Comparison of ENCODE assay signal across 8 mouse cellular contexts in genomic region chr5:77309051-77309906, GRCm38 (mm10). TPM values are rescaled to one million over a fixed set of nuclear protein-coding genes. Genes with fewer than 3 reads are reported as not detected.
DNase-seq lines count a peak whose midpoint lies in the region; ATAC-seq and TF ChIP-seq lines count a peak whose summit lies in the region.

No protein-coding gene starts in this region.

- peak overlapping the region; percentile 99 for H3K4me2 ChIP-seq in heart, embryonic 13.5 days
- H3K4me2 ChIP-seq in stomach, embryonic 16.5 days (ENCODE audit: low read depth, low read length): peak overlapping the region; percentile 98

- H3K27ac ChIP-seq in heart, embryonic 13.5 days (replicated peaks): 0 out of 2 replicates have a peak overlapping the region, but pooled peaks have one; percentile 94
- peak overlapping the region; percentile 93; the same call in 1 of the 2 replicates for H3K27ac ChIP-seq in stomach, embryonic 16.5 days (ENCODE audit: low read length)

- ATAC-seq in G1E (ENCODE audit: extremely low read depth, insufficient number of reproducible peaks, low FRiP score, poor library complexity, severe bottlenecking): no peak
- ATAC-seq in heart, embryonic 13.5 days (ENCODE audit: extremely low read depth, insufficient number of reproducible peaks, low FRiP score, low TSS enrichment): no peak
- ATAC-seq in megakaryocyte-erythroid progenitor cell, adult 5-6 weeks (replicated peaks; ENCODE audit: low FRiP score, low TSS enrichment, poor library complexity, severe bottlenecking): peak; percentile 24
- ATAC-seq in stomach, embryonic 16.5 days (ENCODE audit: insufficient read depth, low FRiP score): peak; percentile 6; the same call in 1 of the 2 replicates

- intact Hi-C loops in left cerebral cortex, postnatal 25 days (cut with DNase I): no loop called here

- H3K9ac ChIP-seq in heart, embryonic 13.5 days: peak overlapping the region; percentile 96
- peak overlapping the region; percentile 94 for H3K9ac ChIP-seq in stomach, embryonic 16.5 days (ENCODE audit: low read length)

- peak; percentile 14 for DNase-seq in layer of hippocampus, adult 11-12 months (ENCODE audit: low spot score)
- no peak for DNase-seq in layer of hippocampus, postnatal 14 days (ENCODE audit: low spot score in 2 of 2)
- peak; percentile 48 for DNase-seq in G1E (ENCODE audit: low spot score)
- peak; percentile 43 for DNase-seq in embryo, embryonic 10.5 days (ENCODE audit: low spot score)
- DNase-seq in left cerebral cortex, postnatal 25 days (ENCODE audit: low spot score in 2 of 2): peak; percentile 9 to 17

- H3K4me3 ChIP-seq in G1E (ENCODE audit: low read depth, low read length): peak overlapping the region; percentile 98
- H3K4me3 ChIP-seq in heart, embryonic 13.5 days: peak overlapping the region; percentile 88
- H3K4me3 ChIP-seq in stomach, embryonic 16.5 days (replicated peaks; ENCODE audit: low read length): peak overlapping the region; percentile 93

- no peaks in the 10 kb centered on the region for H3K9me3 ChIP-seq in G1E (replicated peaks)
- H3K9me3 ChIP-seq in heart, embryonic 13.5 days: no peaks in the 10 kb centered on the region
- no peaks in the 10 kb centered on the region for H3K9me3 ChIP-seq in stomach, embryonic 16.5 days (replicated peaks; ENCODE audit: control insufficient read depth, low read length)

- H3K4me1 ChIP-seq in G1E (ENCODE audit: insufficient read depth, low read depth, low read length): peaks cover 38% of the 10 kb centered on the region
- H3K4me1 ChIP-seq in heart, embryonic 13.5 days: peaks cover 28% of the 10 kb centered on the region
- peaks cover 23% of the 10 kb centered on the region for H3K4me1 ChIP-seq in stomach, embryonic 16.5 days (ENCODE audit: control insufficient read depth, insufficient read depth, low read length)

- H3K27me3 ChIP-seq in G1E (ENCODE audit: insufficient read depth, low read length): no peaks in the 10 kb centered on the region
- H3K27me3 ChIP-seq in heart, embryonic 13.5 days (replicated peaks): no peaks in the 10 kb centered on the region
- H3K27me3 ChIP-seq in stomach, embryonic 16.5 days (ENCODE audit: control insufficient read depth, insufficient read depth, low read length): no peaks in the 10 kb centered on the region

- under 1% methylated on average over 76 of the region's 76 CpGs for WGBS in heart, embryonic 13.5 days
- WGBS in stomach, embryonic 16.5 days: under 1% methylated on average over 76 of the region's 76 CpGs

- peaks cover 60% of the 10 kb centered on the region for H3K36me3 ChIP-seq in G1E (replicated peaks)
- peaks cover 46% of the 10 kb centered on the region for H3K36me3 ChIP-seq in heart, embryonic 13.5 days
- peaks cover 10% of the 10 kb centered on the region for H3K36me3 ChIP-seq in stomach, embryonic 16.5 days (ENCODE audit: control insufficient read depth, insufficient read depth, low read length)

- no peak for TF ChIP-seq CTCF in G1E (IDR thresholded peaks at IDR 0.05; ENCODE audit: low read depth, low read length)

RNA-seq across cellular contexts. Expression of gene Noa1, which starts 0.6 kb away (rescaled TPM):
- total RNA-seq in layer of hippocampus, postnatal 14 days (2021): 10 to 100 TPM; 24.2 to 24.8 TPM
- total RNA-seq in G1E (2014; fragmentation: Nextera tagmentation): 51.1 and 53.2 TPM in 2 replicates
- 6.3 and 12.0 TPM in 2 replicates for total RNA-seq in G1E (2017)
- polyA plus RNA-seq in G1E (2012): 35.1 and 35.2 TPM in 2 replicates
- polyA plus RNA-seq in heart, embryonic 13.5 days (2015; fragmentation: Nextera tagmentation; extraction: Ambion mirVana): 18.8 and 19.2 TPM in 2 replicates
- total RNA-seq in left cerebral cortex, postnatal 25 days (2021): 10 to 100 TPM; 25.7 to 27.7 TPM
- total RNA-seq in megakaryocyte-erythroid progenitor cell, adult 5-6 weeks (2014; fragmentation: Nextera tagmentation): 76.9 and 79.7 TPM in 2 replicates
- total RNA-seq in megakaryocyte-erythroid progenitor cell, adult 5-6 weeks (2017): 40.8 and 45.1 TPM in 2 replicates
- polyA plus RNA-seq in stomach, embryonic 16.5 days (2015; fragmentation: Nextera tagmentation; extraction: Ambion mirVana): 23.2 TPM in 2 replicates

RNA-seq across cellular contexts. Expression of gene Polr2b, which starts 0.7 kb away (rescaled TPM):
- 10 to 100 TPM; 48.1 to 48.7 TPM for total RNA-seq in layer of hippocampus, postnatal 14 days (2021)
- total RNA-seq in G1E (2014; fragmentation: Nextera tagmentation) (148 and 198 TPM in 2 replicates), G1E (2017) (163 and 179 TPM in 2 replicates)
- polyA plus RNA-seq in G1E (2012): 2.4 and 3.7 TPM in 2 replicates
- polyA plus RNA-seq in heart, embryonic 13.5 days (2015; fragmentation: Nextera tagmentation; extraction: Ambion mirVana): 34.6 and 37.6 TPM in 2 replicates
- total RNA-seq in left cerebral cortex, postnatal 25 days (2021): 10 to 100 TPM; 43.3 to 44.9 TPM
- 104 and 110 TPM in 2 replicates for total RNA-seq in megakaryocyte-erythroid progenitor cell, adult 5-6 weeks (2014; fragmentation: Nextera tagmentation)
- 195 TPM in 2 replicates for total RNA-seq in megakaryocyte-erythroid progenitor cell, adult 5-6 weeks (2017)
- 51.1 and 52.8 TPM in 2 replicates for polyA plus RNA-seq in stomach, embryonic 16.5 days (2015; fragmentation: Nextera tagmentation; extraction: Ambion mirVana)

RNA-seq across cellular contexts. Expression of gene Rest, which starts 44.0 kb away (rescaled TPM):
- total RNA-seq in layer of hippocampus, postnatal 14 days (2021): 1 to 10 TPM; 5.2 to 5.5 TPM
- total RNA-seq in G1E (2014; fragmentation: Nextera tagmentation): 46.7 and 48.9 TPM in 2 replicates
- 43.4 and 52.1 TPM in 2 replicates for total RNA-seq in G1E (2017)
- 7.1 and 8.3 TPM in 2 replicates for polyA plus RNA-seq in G1E (2012)
- 21.1 and 23.2 TPM in 2 replicates for polyA plus RNA-seq in heart, embryonic 13.5 days (2015; fragmentation: Nextera tagmentation; extraction: Ambion mirVana)
- total RNA-seq in left cerebral cortex, postnatal 25 days (2021): 1 to 10 TPM; 3.6 to 3.9 TPM
- total RNA-seq in megakaryocyte-erythroid progenitor cell, adult 5-6 weeks (2014; fragmentation: Nextera tagmentation): 19.0 and 24.9 TPM in 2 replicates
- total RNA-seq in megakaryocyte-erythroid progenitor cell, adult 5-6 weeks (2017): 39.5 and 44.0 TPM in 2 replicates
- 21.3 and 22.5 TPM in 2 replicates for polyA plus RNA-seq in stomach, embryonic 16.5 days (2015; fragmentation: Nextera tagmentation; extraction: Ambion mirVana)

Comparison
In these comparisons a context has a peak if more than half of its experiments do, and no peak if none do; other contexts are left out.
1. DNase-seq: peak in layer of hippocampus, adult 11-12 months (single experiment), G1E (single experiment), embryo, embryonic 10.5 days (single experiment) and left cerebral cortex, postnatal 25 days (2 of 2); none in layer of hippocampus, postnatal 14 days (0 of 2).
2. ATAC-seq: peak in megakaryocyte-erythroid progenitor cell, adult 5-6 weeks (single experiment) and stomach, embryonic 16.5 days (single experiment); none in G1E (single experiment) and heart, embryonic 13.5 days (single experiment).
3. Peak in every context shown above with its lines, with median percentiles within 50 percentile points of each other: H3K4me3 ChIP-seq.